Mouse (Mus musculus): ENCODE measurements around the gene Gdf3. TPM values are rescaled to one million over a fixed set of nuclear protein-coding genes. Genes with fewer than 3 reads are reported as not detected.
"Not testable (repeated sequence)": the region's sequence is repeated elsewhere in the genome, so short reads cannot be mapped to it uniquely, and the experiment has no call there.

Gdf3 gene
- total RNA-seq (2021) = not detected

- intact Hi-C loops (cut with DNase I) = loop anchor here (1.0 kb wide), 1 partner anchor 12 kb away; no protein-coding TSS in a partner anchor
- DNase-seq (ENCODE audit: low spot score in 2 of 2) = no peak
Measured at GRCm38 (mm10) chr6:122609771-122610170, at the start of gene Gdf3. Gene Gdf3, minus strand, starts transcription at chr6:122610087.

GRCm38 (mm10) chr6:122659567-122659966 is 49.7 kb upstream of the Gdf3 start:
- intact Hi-C loops (cut with DNase I) = no loop called here
- no peak for DNase-seq (ENCODE audit: low spot score in 2 of 2)

GRCm38 (mm10) chr6:122657630-122658029 is 47.7 kb upstream of the Gdf3 start:
- intact Hi-C loops (cut with DNase I) = no loop called here
- no peak for DNase-seq (ENCODE audit: low spot score in 2 of 2)

GRCm38 (mm10) chr6:122654301-122654700 is 44.4 kb upstream of the Gdf3 start:
- intact Hi-C loops (cut with DNase I) = no loop called here
- DNase-seq (ENCODE audit: low spot score in 2 of 2) = no peak

GRCm38 (mm10) chr6:122650398-122650980 is 40.6 kb upstream of the Gdf3 start:
- no peak for DNase-seq (ENCODE audit: low spot score in 2 of 2)
- intact Hi-C loops (cut with DNase I) = no loop called here

- DNase-seq (ENCODE audit: low spot score in 2 of 2) = no peak
- intact Hi-C loops (cut with DNase I) = no loop called here
Measured at GRCm38 (mm10) chr6:122649903-122650302, 40.0 kb upstream of the Gdf3 start.

- intact Hi-C loops (cut with DNase I); DNase-seq (ENCODE audit: low spot score in 2 of 2): not testable (repeated sequence)
Measured at GRCm38 (mm10) chr6:122644196-122644595, 34.3 kb upstream of the Gdf3 start.

- DNase-seq (ENCODE audit: low spot score in 2 of 2); intact Hi-C loops (cut with DNase I): not testable (repeated sequence)
Measured at GRCm38 (mm10) chr6:122637566-122637965, 27.7 kb upstream of the Gdf3 start.

GRCm38 (mm10) chr6:122636666-122637065 is 26.8 kb upstream of the Gdf3 start:
- intact Hi-C loops (cut with DNase I) = no loop called here
- DNase-seq (ENCODE audit: low spot score in 2 of 2) = no peak

GRCm38 (mm10) chr6:122635315-122635714 is 25.4 kb upstream of the Gdf3 start:
- no peak for DNase-seq (ENCODE audit: low spot score in 2 of 2)

GRCm38 (mm10) chr6:122633411-122633810 is 23.5 kb upstream of the Gdf3 start:
- peak in 1 of 2 experiments; percentile 7 for DNase-seq (ENCODE audit: low spot score in 2 of 2)
- intact Hi-C loops (cut with DNase I) = loop anchor here (1.0 kb wide), 1 partner anchor 38 kb away; no protein-coding TSS in a partner anchor

More at GRCm38 (mm10) chr6:122635315-122635714, 25.4 kb upstream of the Gdf3 start:
- intact Hi-C loops (cut with DNase I) = no loop called here

- intact Hi-C loops (cut with DNase I) = no loop called here
- DNase-seq (ENCODE audit: low spot score in 2 of 2) = no peak
Measured at GRCm38 (mm10) chr6:122627469-122628108, 17.7 kb upstream of the Gdf3 start.

- DNase-seq (ENCODE audit: low spot score in 2 of 2) = no peak
- intact Hi-C loops (cut with DNase I) = no loop called here
Measured at GRCm38 (mm10) chr6:122626110-122626509, 16.2 kb upstream of the Gdf3 start, which contains the start of gene Dppa3. Gene Dppa3, plus strand, starts transcription at chr6:122626410.

- DNase-seq (ENCODE audit: low spot score in 2 of 2) = no peak
- intact Hi-C loops (cut with DNase I) = no loop called here
Measured at GRCm38 (mm10) chr6:122625156-122625555, 15.3 kb upstream of the Gdf3 start.

- intact Hi-C loops (cut with DNase I) = no loop called here
- no peak for DNase-seq (ENCODE audit: low spot score in 2 of 2)
Measured at GRCm38 (mm10) chr6:122624480-122624879, 14.6 kb upstream of the Gdf3 start.

- no peak for DNase-seq (ENCODE audit: low spot score in 2 of 2)
- intact Hi-C loops (cut with DNase I) = no loop called here
Measured at GRCm38 (mm10) chr6:122621066-122621465, 11.2 kb upstream of the Gdf3 start.

GRCm38 (mm10) chr6:122616022-122616421 is 6.1 kb upstream of the Gdf3 start:
- DNase-seq (ENCODE audit: low spot score in 2 of 2) = no peak
- intact Hi-C loops (cut with DNase I) = no loop called here

GRCm38 (mm10) chr6:122614047-122614446 is 4.2 kb upstream of the Gdf3 start:
- intact Hi-C loops (cut with DNase I) = no loop called here
- no peak for DNase-seq (ENCODE audit: low spot score in 2 of 2)

GRCm38 (mm10) chr6:122612426-122612825 is 2.5 kb upstream of the Gdf3 start:
- intact Hi-C loops (cut with DNase I) = no loop called here
- DNase-seq (ENCODE audit: low spot score in 2 of 2) = no peak

- DNase-seq (ENCODE audit: low spot score in 2 of 2) = no peak
- intact Hi-C loops (cut with DNase I) = loop anchor here (1.0 kb wide), 1 partner anchor 12 kb away; no protein-coding TSS in a partner anchor
Measured at GRCm38 (mm10) chr6:122609377-122609728, 534 bp downstream of the Gdf3 start.

Data from left cerebral cortex, postnatal 25 days (tissue).